Mouse (Mus musculus) heart, embryonic 15.5 days (tissue): Measurements from ENCODE around the gene Calr3. TPM values are rescaled to one million over a fixed set of nuclear protein-coding genes. Genes with fewer than 3 reads are reported as not detected.

ENCODE experiments used
- ATAC-seq: fragments of 200-750 bp; cut with Nextera tagmentation; replicated peaks from 2 replicates; pipeline ENCODE4 v1.8.0; 2017; ENCODE audit warnings: low read depth, moderate TSS enrichment; ENCODE audit not compliant: insufficient number of reproducible peaks, insufficient read depth, low FRiP score
- H3K27ac ChIP-seq: fragments of 300-500 bp; sonication (generic); 2 replicates; pipeline ENCODE4 v1.5.1; 2015; ENCODE audit warnings: mild to moderate bottlenecking, inconsistent platforms
- H3K27me3 ChIP-seq: fragments of 300-500 bp; sonication (generic); 2 replicates; pipeline ENCODE4 v1.6.1; 2015; ENCODE audit warnings: inconsistent platforms
- H3K36me3 ChIP-seq: fragments of 300-500 bp; sonication (generic); 2 replicates; pipeline ENCODE4 v1.6.1; 2015; ENCODE audit warnings: mild to moderate bottlenecking, inconsistent platforms
- H3K4me1 ChIP-seq: fragments of 300-500 bp; sonication (generic); replicated peaks from 2 replicates; pipeline ENCODE4 v1.6.1; 2015; ENCODE audit warnings: inconsistent platforms
- H3K4me2 ChIP-seq: fragments of 300-500 bp; sonication (generic); 2 replicates; pipeline ENCODE4 v1.6.1; 2015; ENCODE audit warnings: inconsistent platforms, mild to moderate bottlenecking, moderate library complexity
- H3K4me3 ChIP-seq: fragments of 300-500 bp; sonication (generic); 2 replicates; pipeline ENCODE4 v1.5.1; 2015; ENCODE audit warnings: mild to moderate bottlenecking, inconsistent platforms
- H3K9ac ChIP-seq: fragments of 300-500 bp; sonication (generic); 2 replicates; pipeline ENCODE4 v1.6.1; 2015; ENCODE audit warnings: mild to moderate bottlenecking, inconsistent platforms
- H3K9me3 ChIP-seq: fragments of 300-500 bp; sonication (generic); replicated peaks from 2 replicates; pipeline ENCODE4 v1.6.1; 2016; ENCODE audit warnings: inconsistent platforms
- WGBS: fragments of 180-500 bp; shearing (Covaris S2); methylation state at CpG from one replicate; pipeline ENCODE4 v1.1.7; 2015; ENCODE audit warnings: mixed read lengths; 5-methylcytosine and 5-hydroxymethylcytosine counted together
- polyA plus RNA-seq: library from polyadenylated mRNA; unstranded; fragments of >200 nt; fragmentation: Nextera tagmentation; extraction: Ambion mirVana; gene quantifications from 2 replicates; pipeline ENCODE4 v1.2.1, GENCODE M21; 2015

The Calr3 gene
- polyA plus RNA-seq, 1 experiment from 2014 or later: 1.1 TPM

- no peak overlapping the region for H3K9ac ChIP-seq
- H3K4me2 ChIP-seq: no peak overlapping the region
- no peak for ATAC-seq
- peaks cover 12% of the 10 kb centered on the region for H3K4me1 ChIP-seq
- H3K4me3 ChIP-seq: no peak overlapping the region
- H3K36me3 ChIP-seq: peaks cover 87% of the 10 kb centered on the region
- no peaks in the 10 kb centered on the region for H3K9me3 ChIP-seq
- WGBS: 83% methylated on average over 2 of the region's 2 CpGs
- H3K27me3 ChIP-seq: no peaks in the 10 kb centered on the region
- H3K27ac ChIP-seq: no peak overlapping the region
Observed at GRCm38 (mm10) chr8:72469243-72469642, 25.6 kb upstream of the Calr3 start.

- no peak for ATAC-seq
- WGBS: 93% methylated on average over 10 of the region's 10 CpGs
- H3K36me3 ChIP-seq: peaks cover 99% of the 10 kb centered on the region
- no peak overlapping the region for H3K4me3 ChIP-seq
- H3K4me1 ChIP-seq: no peaks in the 10 kb centered on the region
- H3K27ac ChIP-seq: no peak overlapping the region
- no peaks in the 10 kb centered on the region for H3K9me3 ChIP-seq
- no peak overlapping the region for H3K9ac ChIP-seq
- H3K4me2 ChIP-seq: no peak overlapping the region
- no peaks in the 10 kb centered on the region for H3K27me3 ChIP-seq
Observed at GRCm38 (mm10) chr8:72464211-72464610, 20.5 kb upstream of the Calr3 start.

- Histone ChIP-seq H3K9me3 (no peaks in the 10 kb centered on the region), H3K9ac (no peak overlapping the region), H3K36me3 (peaks cover 67% of the 10 kb centered on the region), H3K27me3 (no peaks in the 10 kb centered on the region), H3K4me3 (no peak overlapping the region), H3K4me2 (no peak overlapping the region), H3K4me1 (no peaks in the 10 kb centered on the region), H3K27ac (no peak overlapping the region)
- 92% methylated on average over 4 of the region's 4 CpGs for WGBS
- no peak for ATAC-seq
Observed at GRCm38 (mm10) chr8:72459881-72460533, 16.3 kb upstream of the Calr3 start.

GRCm38 (mm10) chr8:72458457-72458856, 14.8 kb upstream of the Calr3 start:
- H3K9me3 ChIP-seq: no peaks in the 10 kb centered on the region
- H3K4me1 ChIP-seq: no peaks in the 10 kb centered on the region
- no peak overlapping the region for H3K27ac ChIP-seq
- no peak for ATAC-seq
- H3K9ac ChIP-seq: no peak overlapping the region
- H3K36me3 ChIP-seq: peaks cover 60% of the 10 kb centered on the region
- WGBS: 82% methylated on average over 6 of the region's 6 CpGs
- no peak overlapping the region for H3K4me3 ChIP-seq
- no peak overlapping the region for H3K4me2 ChIP-seq
- H3K27me3 ChIP-seq: no peaks in the 10 kb centered on the region

- Histone ChIP-seq H3K4me3 (no peak overlapping the region), H3K36me3 (peaks cover 60% of the 10 kb centered on the region), H3K27ac (no peak overlapping the region), H3K9me3 (no peaks in the 10 kb centered on the region), H3K4me1 (no peaks in the 10 kb centered on the region), H3K9ac (no peak overlapping the region), H3K27me3 (no peaks in the 10 kb centered on the region), H3K4me2 (no peak overlapping the region)
- WGBS: 87% methylated on average over 3 of the region's 3 CpGs
- ATAC-seq: no peak
Observed at GRCm38 (mm10) chr8:72457806-72458205, 14.1 kb upstream of the Calr3 start.

- no peak overlapping the region for H3K27ac ChIP-seq
- H3K9me3 ChIP-seq: no peaks in the 10 kb centered on the region
- H3K36me3 ChIP-seq: peaks cover 47% of the 10 kb centered on the region
Observed at GRCm38 (mm10) chr8:72455317-72455716, 11.6 kb upstream of the Calr3 start.

GRCm38 (mm10) chr8:72453904-72454303, 10.2 kb upstream of the Calr3 start:
- H3K27ac ChIP-seq: no peak overlapping the region
- H3K4me1 ChIP-seq: no peaks in the 10 kb centered on the region
- peaks cover 49% of the 10 kb centered on the region for H3K36me3 ChIP-seq
- no peak overlapping the region for H3K4me3 ChIP-seq
- H3K9ac ChIP-seq: no peak overlapping the region
- no peak for ATAC-seq
- no peak overlapping the region for H3K4me2 ChIP-seq
- H3K9me3 ChIP-seq: no peaks in the 10 kb centered on the region
- 97% methylated on average over 2 of the region's 2 CpGs for WGBS
- no peaks in the 10 kb centered on the region for H3K27me3 ChIP-seq

More at GRCm38 (mm10) chr8:72455317-72455716, 11.6 kb upstream of the Calr3 start:
- WGBS: 60% methylated on average over 4 of the region's 4 CpGs
- Histone ChIP-seq H3K27me3 (no peaks in the 10 kb centered on the region), H3K4me1 (no peaks in the 10 kb centered on the region), H3K4me2 (no peak overlapping the region), H3K4me3 (no peak overlapping the region), H3K9ac (no peak overlapping the region)
- no peak for ATAC-seq

GRCm38 (mm10) chr8:72451516-72451915, 7.8 kb upstream of the Calr3 start:
- Histone ChIP-seq H3K4me3 (no peak overlapping the region), H3K4me1 (no peaks in the 10 kb centered on the region), H3K4me2 (no peak overlapping the region), H3K9ac (no peak overlapping the region), H3K36me3 (peaks cover 41% of the 10 kb centered on the region), H3K9me3 (no peaks in the 10 kb centered on the region), H3K27me3 (no peaks in the 10 kb centered on the region), H3K27ac (no peak overlapping the region)
- WGBS: 66% methylated on average over 8 of the region's 8 CpGs
- ATAC-seq: no peak

GRCm38 (mm10) chr8:72445071-72445470, 1.4 kb upstream of the Calr3 start:
- Histone ChIP-seq H3K27me3 (no peaks in the 10 kb centered on the region), H3K27ac (no peak overlapping the region), H3K4me1 (peaks cover 4% of the 10 kb centered on the region; the same call in 1 of the 2 replicates), H3K4me2 (no peak overlapping the region), H3K4me3 (no peak overlapping the region), H3K9ac (no peak overlapping the region), H3K36me3 (peaks cover 12% of the 10 kb centered on the region), H3K9me3 (no peaks in the 10 kb centered on the region)
- 90% methylated on average over 6 of the region's 6 CpGs for WGBS
- ATAC-seq: no peak

GRCm38 (mm10) chr8:72443994-72444350, 302 bp upstream of the Calr3 start:
- Histone ChIP-seq H3K36me3 (0 out of 2 replicates have a peak, but pooled peaks cover 1% of the 10 kb centered on the region), H3K4me3 (peak overlapping the region; percentile 51), H3K9me3 (no peaks in the 10 kb centered on the region), H3K9ac (peak overlapping the region; percentile 59), H3K27ac (0 out of 2 replicates have a peak overlapping the region, but pooled peaks have one; percentile 29), H3K4me1 (peaks cover 4% of the 10 kb centered on the region; the same call in 1 of the 2 replicates), H3K27me3 (no peaks in the 10 kb centered on the region), H3K4me2 (peak overlapping the region; percentile 74)
- ATAC-seq: no peak; the same call in none of the 2 replicates
- WGBS: 47% methylated on average over 6 of the region's 6 CpGs

- H3K9ac ChIP-seq: no peak overlapping the region
- no peak overlapping the region for H3K4me2 ChIP-seq
- no peaks in the 10 kb centered on the region for H3K9me3 ChIP-seq
- WGBS: 75% methylated on average over 8 of the region's 8 CpGs
- no peak for ATAC-seq
- H3K4me1 ChIP-seq: peaks cover 10% of the 10 kb centered on the region
- no peak overlapping the region for H3K4me3 ChIP-seq
- no peaks in the 10 kb centered on the region for H3K27me3 ChIP-seq
- no peaks in the 10 kb centered on the region for H3K36me3 ChIP-seq
- no peak overlapping the region for H3K27ac ChIP-seq
Observed at GRCm38 (mm10) chr8:72438248-72439015, 5.2 kb downstream of the Calr3 start.
